Mouse (Mus musculus) hindbrain, embryonic 15.5 days (tissue): ENCODE measurements around the gene Gm20388. TPM values are rescaled to one million over a fixed set of nuclear protein-coding genes. Genes with fewer than 3 reads are reported as not detected.
A peak's percentile ranks its signal among the peaks of the same experiment; 100 is the strongest.

Experiments used
- ATAC-seq: fragments of 200-750 bp; cut with Nextera tagmentation; 2 replicates; pipeline ENCODE4 v1.8.0; 2017; ENCODE audit warnings: low read depth, moderate number of reproducible peaks, moderate TSS enrichment; ENCODE audit not compliant: low FRiP score
- H3K27ac ChIP-seq: fragments of 300-500 bp; sonication (generic); replicated peaks from 2 replicates; pipeline ENCODE4 v1.5.1; 2015; ENCODE audit warnings: mild to moderate bottlenecking, inconsistent platforms
- H3K27me3 ChIP-seq: fragments of 300-500 bp; sonication (generic); 2 replicates; pipeline ENCODE4 v1.6.1; 2015; ENCODE audit warnings: control low read depth, inconsistent platforms
- H3K36me3 ChIP-seq: fragments of 300-500 bp; sonication (generic); 2 replicates; pipeline ENCODE4 v1.6.1; 2015; ENCODE audit warnings: control low read depth, inconsistent platforms
- H3K4me1 ChIP-seq: fragments of 300-500 bp; sonication (generic); replicated peaks from 2 replicates; pipeline ENCODE4 v1.6.1; 2015; ENCODE audit warnings: control low read depth, inconsistent platforms
- H3K4me2 ChIP-seq: fragments of 300-500 bp; sonication (generic); 2 replicates; pipeline ENCODE4 v1.6.1; 2015; ENCODE audit warnings: moderate library complexity, mild to moderate bottlenecking, inconsistent platforms
- H3K4me3 ChIP-seq: fragments of 300-500 bp; sonication (generic); 2 replicates; pipeline ENCODE4 v1.5.1; 2015; ENCODE audit warnings: mild to moderate bottlenecking, inconsistent platforms
- H3K9ac ChIP-seq: fragments of 300-500 bp; sonication (generic); 2 replicates; pipeline ENCODE4 v1.6.1; 2015; ENCODE audit warnings: inconsistent platforms
- H3K9me3 ChIP-seq: fragments of 300-500 bp; sonication (generic); 2 replicates; pipeline ENCODE4 v1.6.1; 2016; ENCODE audit warnings: control low read depth, inconsistent platforms
- WGBS: fragments of 180-500 bp; shearing (Covaris S2); methylation state at CpG from one replicate; pipeline ENCODE4 v1.1.7; 2015; 5-methylcytosine and 5-hydroxymethylcytosine counted together
- polyA plus RNA-seq: library from polyadenylated mRNA; unstranded; fragments of >200 nt; fragmentation: Nextera tagmentation; extraction: Ambion mirVana; gene quantifications from 2 replicates; pipeline ENCODE4 v1.2.1, GENCODE M21; 2015

Gm20388 gene
- polyA plus RNA-seq, 1 experiment from 2014 or later, result 5.4 TPM

DNA sequence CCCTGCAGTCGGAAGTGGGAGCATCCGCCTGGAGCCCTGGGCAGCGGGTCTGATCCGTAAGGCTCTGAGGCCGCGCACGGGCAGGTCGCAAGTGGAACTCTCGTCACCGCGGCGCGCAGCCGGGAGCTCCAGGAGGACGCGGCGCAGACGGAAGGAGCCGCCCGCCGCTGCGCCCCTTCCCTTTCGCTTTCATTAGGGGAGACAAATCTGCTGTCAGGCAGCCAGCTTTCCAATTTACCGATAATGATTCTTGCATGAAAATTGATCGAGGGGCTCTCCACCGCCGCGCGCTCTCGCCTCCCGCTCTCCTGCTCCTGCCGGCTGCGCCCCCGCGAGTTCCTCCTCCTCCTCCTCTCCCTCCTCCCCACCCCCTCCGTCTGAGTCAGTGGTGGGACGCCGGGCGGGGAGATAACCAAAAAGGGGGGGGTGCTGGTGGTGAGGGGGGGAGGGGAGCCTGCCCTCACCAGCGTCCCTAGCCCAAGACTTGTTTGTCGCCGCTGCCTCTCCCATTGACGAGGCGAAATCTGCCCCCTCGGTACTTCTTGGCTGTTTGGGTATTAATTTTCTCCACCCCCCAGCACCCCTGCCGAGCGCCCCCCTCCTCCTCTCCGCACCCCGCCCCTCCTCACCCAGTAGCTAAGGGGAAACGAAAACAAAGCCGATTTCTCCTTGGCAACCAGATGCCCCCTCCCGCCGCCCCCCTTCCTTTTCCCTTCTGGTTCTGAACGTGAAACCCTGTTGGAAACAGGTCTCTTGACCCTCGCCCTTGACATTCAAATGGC lies 577.3 kb downstream of the Gm20388 start:
- Histone ChIP-seq H3K27me3 (no peaks in the 10 kb centered on the region), H3K9me3 (no peaks in the 10 kb centered on the region), H3K36me3 (no peaks in the 10 kb centered on the region), H3K9ac (peak overlapping the region; percentile 83), H3K4me1 (peaks cover 76% of the 10 kb centered on the region), H3K27ac (peak overlapping the region; percentile 98), H3K4me3 (peak overlapping the region; percentile 61), H3K4me2 (peak overlapping the region; percentile 84)
- WGBS, result under 1% methylated on average over 50 of the region's 55 CpGs
- ATAC-seq, result peak; percentile 62

DNA sequence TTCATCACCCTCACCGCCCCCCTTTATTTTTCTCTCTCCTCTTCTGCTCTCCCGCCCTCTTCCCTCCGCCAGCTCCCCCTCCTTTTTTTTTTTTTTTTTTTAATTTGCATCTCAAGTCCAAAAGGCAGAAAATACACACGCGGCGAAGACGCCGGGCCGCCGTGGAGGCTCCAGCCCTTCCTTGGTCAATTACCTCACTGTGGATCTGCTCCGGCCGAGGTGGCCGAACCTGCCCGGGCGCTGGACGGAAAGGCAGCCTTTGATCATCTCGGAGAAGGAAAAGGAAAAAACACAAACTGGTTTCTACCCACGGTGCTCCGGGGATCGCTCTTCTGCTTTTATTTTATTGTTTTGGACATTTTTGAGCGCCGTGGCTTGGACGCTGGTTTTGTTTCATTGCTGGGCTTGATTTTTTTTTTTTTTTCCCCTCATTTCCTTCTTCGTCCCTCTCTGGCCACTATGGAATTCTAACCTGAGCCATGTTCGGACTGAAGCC lies 578.0 kb downstream of the Gm20388 start:
- H3K36me3 ChIP-seq, result no peaks in the 10 kb centered on the region
- WGBS, result under 1% methylated on average over 25 of the region's 25 CpGs

DNA sequence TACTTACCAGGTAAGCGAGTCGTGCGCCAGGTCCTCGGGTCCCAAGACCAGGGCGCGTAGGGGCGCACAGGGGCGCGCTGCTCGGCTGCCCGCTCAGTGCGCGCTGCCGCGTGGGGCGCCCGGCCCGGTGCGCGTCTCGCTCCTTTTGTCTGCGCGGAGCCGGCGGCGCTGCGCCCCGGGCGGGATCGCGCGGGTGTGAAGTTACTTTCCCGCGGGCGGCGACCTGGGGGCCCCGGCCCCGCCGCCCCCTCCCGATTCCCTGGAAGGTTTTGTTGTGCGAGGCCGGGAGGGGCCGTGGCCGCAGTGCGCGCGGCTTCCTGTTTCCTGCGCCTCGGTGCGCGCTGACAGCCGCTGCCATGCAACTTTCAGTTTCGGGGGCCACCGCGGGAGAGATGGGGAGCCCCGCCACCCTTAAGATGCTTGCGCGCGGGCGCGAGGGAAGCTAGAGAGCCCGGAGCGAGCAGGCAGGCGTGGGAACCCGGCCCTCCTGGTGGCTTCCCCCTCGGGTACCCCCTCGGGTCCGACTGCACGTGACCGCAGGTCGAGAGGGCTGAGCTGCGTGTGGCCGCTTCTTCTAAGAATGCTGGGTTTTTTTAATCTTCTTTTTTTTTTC lies 578.6 kb downstream of the Gm20388 start:
- peak overlapping the region; percentile 83 for H3K9ac ChIP-seq
- peak overlapping the region; percentile 84 for H3K4me2 ChIP-seq
- peaks cover 80% of the 10 kb centered on the region for H3K4me1 ChIP-seq
- under 1% methylated on average over 73 of the region's 73 CpGs for WGBS
- peak overlapping the region; percentile 61 for H3K4me3 ChIP-seq
- H3K36me3 ChIP-seq, result no peaks in the 10 kb centered on the region
- H3K27me3 ChIP-seq, result no peaks in the 10 kb centered on the region
- no peaks in the 10 kb centered on the region for H3K9me3 ChIP-seq
- ATAC-seq, result no peak
- H3K27ac ChIP-seq, result peak overlapping the region; percentile 98

More for the DNA sequence above, 578.0 kb downstream of the Gm20388 start:
- ATAC-seq, result no peak
- no peaks in the 10 kb centered on the region for H3K27me3 ChIP-seq
- peak overlapping the region; percentile 98 for H3K27ac ChIP-seq
- H3K9me3 ChIP-seq, result no peaks in the 10 kb centered on the region
- peak overlapping the region; percentile 83 for H3K9ac ChIP-seq
- peak overlapping the region; percentile 84 for H3K4me2 ChIP-seq
- H3K4me3 ChIP-seq, result peak overlapping the region; percentile 61
- peaks cover 79% of the 10 kb centered on the region for H3K4me1 ChIP-seq

DNA sequence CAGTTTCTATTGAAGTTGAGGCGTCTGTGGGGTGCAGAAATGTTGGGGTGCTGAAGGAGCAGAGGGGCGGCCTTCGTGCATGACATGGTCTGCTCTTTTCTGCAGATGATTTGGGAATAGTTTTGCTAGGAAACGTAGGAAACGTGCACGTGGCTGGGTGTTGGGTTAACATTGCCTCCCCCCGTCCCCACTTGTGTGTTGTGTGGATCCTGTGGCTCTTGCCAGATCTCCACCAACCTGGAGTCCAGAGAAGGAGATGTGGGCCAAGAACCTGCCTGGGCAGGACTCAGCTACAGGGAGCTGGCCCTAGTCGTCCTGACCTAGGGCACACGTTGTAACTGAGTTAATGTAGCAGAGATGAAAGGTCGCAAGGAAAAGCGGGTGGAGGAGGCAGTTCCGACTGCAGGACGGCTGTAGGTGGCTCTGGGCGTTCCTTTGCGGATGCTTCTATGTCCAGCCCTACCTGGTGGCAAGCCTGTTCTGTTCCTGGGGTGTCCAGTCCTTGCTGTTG lies 579.2 kb downstream of the Gm20388 start:
- Histone ChIP-seq H3K4me3 (peak overlapping the region; percentile 61), H3K36me3 (no peaks in the 10 kb centered on the region), H3K4me2 (peak overlapping the region; percentile 84), H3K27me3 (no peaks in the 10 kb centered on the region), H3K9me3 (no peaks in the 10 kb centered on the region), H3K27ac (peak overlapping the region; percentile 98), H3K9ac (peak overlapping the region; percentile 83), H3K4me1 (peaks cover 80% of the 10 kb centered on the region)
- no peak for ATAC-seq
- 3% methylated on average over 15 of the region's 15 CpGs for WGBS

DNA sequence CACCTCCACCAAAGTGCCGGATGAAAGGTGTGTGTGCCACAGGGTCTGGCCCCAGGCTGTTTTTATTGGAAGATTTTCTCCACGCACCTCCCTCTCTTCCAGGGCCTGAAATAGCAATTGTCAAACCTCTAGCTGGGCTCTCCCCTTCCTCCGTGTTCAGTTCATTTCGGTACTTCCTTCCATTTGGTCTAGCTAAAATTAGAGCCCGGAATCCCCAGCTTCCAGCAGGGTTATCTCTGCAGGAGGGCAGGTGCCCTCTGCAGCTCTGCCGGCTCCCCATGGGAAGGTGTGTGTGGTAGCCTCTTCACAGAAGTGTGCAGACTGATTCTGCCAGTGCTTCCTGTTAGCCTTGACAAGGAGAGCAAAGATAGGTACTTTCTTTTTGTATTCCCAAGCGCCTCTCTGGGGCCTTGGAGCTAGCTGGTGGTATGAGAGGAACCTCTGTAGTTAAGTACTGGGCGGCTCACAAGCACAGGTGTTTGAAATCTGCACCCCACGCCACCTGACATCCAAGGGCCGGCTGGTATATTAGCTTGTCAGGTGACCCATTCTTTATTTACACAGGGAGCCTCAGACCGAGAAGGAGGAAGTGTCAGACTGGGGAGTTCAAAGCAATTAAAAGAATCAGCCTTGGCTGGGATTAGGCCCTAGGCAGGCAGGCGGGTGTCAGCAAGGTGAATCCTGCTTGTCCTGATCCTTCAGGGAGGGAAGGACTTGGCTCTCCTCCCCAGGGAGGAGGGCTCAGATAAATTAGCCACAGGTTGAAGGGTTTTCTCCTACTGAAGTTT lies 579.9 kb downstream of the Gm20388 start:
- ATAC-seq, result no peak
- Histone ChIP-seq H3K9me3 (no peaks in the 10 kb centered on the region), H3K9ac (peak overlapping the region; percentile 83), H3K4me1 (peaks cover 80% of the 10 kb centered on the region), H3K27me3 (no peaks in the 10 kb centered on the region), H3K4me2 (peak overlapping the region; percentile 84), H3K27ac (peak overlapping the region; percentile 98; the same call in 1 of the 2 replicates), H3K4me3 (peak overlapping the region; percentile 61), H3K36me3 (no peaks in the 10 kb centered on the region)
- 14% methylated on average over 12 of the region's 12 CpGs for WGBS

DNA sequence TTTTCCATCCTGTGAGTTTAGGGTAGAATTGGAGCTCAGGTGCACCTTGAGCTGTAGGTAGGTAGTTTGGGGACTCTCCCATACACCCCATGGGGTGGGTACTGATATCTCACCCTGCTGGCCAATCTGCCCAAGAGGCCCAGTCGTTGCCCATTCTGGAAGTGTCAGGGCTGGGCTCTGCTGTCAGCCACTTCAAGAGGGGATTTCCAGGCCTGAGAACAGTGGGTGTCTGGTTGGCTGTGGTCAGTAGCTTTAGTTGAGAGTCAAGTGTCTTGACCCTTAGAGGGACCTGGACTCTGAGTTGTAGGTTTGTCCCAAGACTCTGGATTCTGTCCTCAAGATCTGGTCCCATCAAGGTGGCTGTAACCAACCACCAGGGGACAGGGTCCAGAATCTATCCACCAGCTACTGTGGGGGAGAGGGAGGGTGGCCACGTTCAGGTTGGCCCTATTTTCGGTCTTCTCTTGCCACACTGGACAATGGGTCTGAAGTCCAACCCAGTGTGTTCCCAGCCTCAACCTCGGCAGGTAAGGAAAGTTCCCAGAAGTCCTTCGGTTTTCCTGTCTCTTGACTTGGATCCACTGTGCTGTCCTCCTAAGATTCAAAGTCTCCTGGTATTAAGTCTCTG lies 580.6 kb downstream of the Gm20388 start:
- Histone ChIP-seq H3K4me1 (peaks cover 74% of the 10 kb centered on the region), H3K4me3 (peak overlapping the region; percentile 61), H3K4me2 (peak overlapping the region; percentile 84), H3K9ac (peak overlapping the region; percentile 83), H3K27me3 (no peaks in the 10 kb centered on the region), H3K36me3 (no peaks in the 10 kb centered on the region), H3K27ac (no peak overlapping the region), H3K9me3 (no peaks in the 10 kb centered on the region)
- no peak for ATAC-seq
- 64% methylated on average over 5 of the region's 5 CpGs for WGBS

DNA sequence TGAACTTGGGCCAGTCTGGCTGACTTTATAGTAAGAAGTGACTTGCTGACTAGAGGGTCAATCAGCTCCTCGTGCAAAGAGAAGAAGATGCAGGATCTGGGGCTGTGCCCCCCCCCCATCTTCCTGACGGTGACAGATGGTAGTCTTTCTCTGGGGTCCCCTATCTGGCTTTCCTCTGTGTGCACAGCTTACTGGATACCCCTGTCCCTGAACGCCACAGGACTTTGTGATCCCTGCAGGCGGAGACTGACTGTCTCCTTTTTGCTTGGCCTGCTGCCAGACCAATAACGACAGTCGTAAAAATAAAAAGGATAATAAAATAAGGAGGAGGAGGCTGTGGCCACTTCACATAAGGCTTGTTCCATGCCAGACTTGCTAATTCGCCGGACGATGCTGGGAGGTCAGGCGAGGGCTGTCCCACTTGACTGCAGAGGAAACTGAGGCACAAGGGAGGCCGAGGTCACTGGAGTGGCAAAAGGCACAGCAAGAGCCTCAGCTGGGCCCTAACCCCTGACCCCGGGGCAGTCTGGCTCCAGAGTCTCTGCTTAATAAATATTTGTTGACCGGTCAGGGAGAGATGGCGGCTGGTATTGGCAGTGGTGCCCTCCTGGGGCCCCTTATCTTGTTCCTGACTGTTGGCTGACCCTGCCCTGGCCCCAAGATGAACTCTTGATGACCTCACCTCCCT lies 581.7 kb downstream of the Gm20388 start:
- peak overlapping the region; percentile 61 for H3K4me3 ChIP-seq

DNA sequence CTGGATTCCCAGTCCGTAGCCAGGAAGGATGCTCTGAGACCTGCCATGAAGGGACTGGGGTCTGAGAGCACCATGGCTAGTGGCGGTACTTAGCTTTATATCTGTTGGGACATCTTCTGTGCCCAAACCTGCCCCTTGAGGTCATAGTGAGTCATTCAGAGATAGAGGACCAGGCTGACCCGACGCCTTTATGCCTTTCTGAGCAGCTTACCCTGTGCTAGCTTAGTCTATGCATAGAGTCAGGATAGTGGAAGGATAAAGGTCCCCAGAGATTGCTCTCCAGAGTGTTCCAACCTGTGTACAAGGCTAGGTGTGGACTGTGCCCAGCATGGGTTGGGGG lies 582.2 kb downstream of the Gm20388 start:
- no peaks in the 10 kb centered on the region for H3K36me3 ChIP-seq
- H3K4me2 ChIP-seq, result peak overlapping the region; percentile 84
- H3K27ac ChIP-seq, result no peak overlapping the region
- peak overlapping the region; percentile 61 for H3K4me3 ChIP-seq
- no peak for ATAC-seq
- WGBS, result 44% methylated on average over 4 of the region's 4 CpGs
- H3K9me3 ChIP-seq, result no peaks in the 10 kb centered on the region
- no peaks in the 10 kb centered on the region for H3K27me3 ChIP-seq
- H3K4me1 ChIP-seq, result peaks cover 78% of the 10 kb centered on the region
- peak overlapping the region; percentile 12; the same call in 1 of the 2 replicates for H3K9ac ChIP-seq

More for the DNA sequence above, 581.7 kb downstream of the Gm20388 start:
- Histone ChIP-seq H3K27me3 (no peaks in the 10 kb centered on the region), H3K9me3 (no peaks in the 10 kb centered on the region), H3K36me3 (no peaks in the 10 kb centered on the region), H3K9ac (peak overlapping the region; percentile 41), H3K4me1 (peaks cover 73% of the 10 kb centered on the region), H3K27ac (no peak overlapping the region), H3K4me2 (peak overlapping the region; percentile 84)
- ATAC-seq, result no peak
- WGBS, result 19% methylated on average over 14 of the region's 14 CpGs

DNA sequence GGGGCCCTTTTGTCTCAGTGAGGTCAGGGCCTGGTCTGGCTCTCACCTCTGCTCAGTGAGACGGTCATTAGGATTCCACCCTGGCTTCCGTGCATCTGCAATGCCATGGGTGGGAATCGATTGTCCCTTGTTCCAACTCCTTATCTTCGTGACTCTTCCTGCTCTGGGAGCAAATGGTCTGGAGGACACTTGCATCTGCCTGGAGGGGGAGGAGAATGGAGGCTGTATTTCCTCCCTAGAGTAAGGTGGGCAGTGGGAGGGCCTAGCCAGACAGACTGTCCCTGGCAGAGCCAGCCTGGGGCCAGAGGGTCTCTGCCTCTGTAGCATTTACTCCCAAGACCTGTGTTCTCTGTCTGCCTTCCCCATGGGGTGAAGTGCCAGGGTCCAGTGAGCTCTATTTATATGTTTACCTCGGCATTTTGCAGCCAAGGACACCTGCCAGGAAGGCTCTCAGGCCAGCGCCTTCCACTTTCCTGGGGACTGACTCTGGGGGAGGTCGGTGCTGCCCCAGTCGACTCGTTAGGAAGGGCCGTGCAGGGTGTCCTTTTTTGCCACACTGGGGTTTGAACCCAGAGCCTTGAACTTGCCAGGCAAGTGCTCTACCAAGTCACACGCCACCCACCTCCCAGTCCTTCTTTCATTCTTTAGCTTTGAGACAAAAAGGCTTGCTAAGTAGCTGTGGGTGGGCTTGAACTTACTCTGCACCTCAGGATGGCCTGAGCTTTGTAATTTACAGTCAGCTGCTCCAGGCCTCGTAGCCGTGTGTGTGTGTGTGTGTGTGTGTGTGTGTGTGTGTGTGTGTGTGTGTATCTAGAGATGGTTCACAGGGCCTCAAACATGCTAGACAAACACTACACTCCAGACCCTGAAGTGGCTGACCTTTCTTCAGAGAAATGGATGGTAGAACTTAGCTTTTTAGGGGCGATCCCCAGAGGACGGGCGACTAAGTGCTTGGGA lies 583.1 kb downstream of the Gm20388 start:
- Histone ChIP-seq H3K27ac (no peak overlapping the region), H3K4me1 (peaks cover 87% of the 10 kb centered on the region), H3K9ac (peak overlapping the region; percentile 17), H3K27me3 (no peaks in the 10 kb centered on the region), H3K9me3 (no peaks in the 10 kb centered on the region), H3K4me3 (no peak overlapping the region), H3K4me2 (peak overlapping the region; percentile 84), H3K36me3 (no peaks in the 10 kb centered on the region)
- WGBS, result 56% methylated on average over 16 of the region's 16 CpGs
- ATAC-seq, result no peak

DNA sequence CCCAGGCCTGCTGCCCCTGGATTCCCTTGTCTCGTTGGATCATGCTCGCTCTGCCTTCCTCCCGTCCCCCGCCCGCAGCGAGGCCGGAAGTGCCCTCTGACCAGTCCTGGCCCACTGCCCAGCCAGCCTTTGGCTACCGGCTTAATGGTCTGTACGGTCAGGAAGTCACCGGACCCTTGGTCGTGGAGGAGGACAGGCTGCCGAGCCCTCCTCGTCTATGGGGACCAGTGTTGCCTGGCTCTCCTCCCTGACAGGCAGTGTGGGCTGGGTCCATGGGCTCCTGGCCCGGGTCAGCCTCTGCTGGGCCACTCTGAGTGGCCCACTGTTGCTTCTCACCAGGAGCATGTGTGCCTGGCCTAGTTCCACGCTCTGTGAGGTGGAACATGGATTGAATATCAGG lies 584.3 kb downstream of the Gm20388 start:
- Histone ChIP-seq H3K4me3 (0 out of 2 replicates have a peak overlapping the region, but pooled peaks have one; percentile 9), H3K27me3 (no peaks in the 10 kb centered on the region), H3K4me1 (peaks cover 90% of the 10 kb centered on the region), H3K4me2 (peak overlapping the region; percentile 84), H3K36me3 (no peaks in the 10 kb centered on the region), H3K27ac (peak overlapping the region; percentile 63), H3K9me3 (no peaks in the 10 kb centered on the region), H3K9ac (no peak overlapping the region)
- WGBS, result 17% methylated on average over 15 of the region's 15 CpGs
- ATAC-seq, result no peak
